Mouse (Mus musculus): ENCODE data around the gene Phf19.

DNA sequence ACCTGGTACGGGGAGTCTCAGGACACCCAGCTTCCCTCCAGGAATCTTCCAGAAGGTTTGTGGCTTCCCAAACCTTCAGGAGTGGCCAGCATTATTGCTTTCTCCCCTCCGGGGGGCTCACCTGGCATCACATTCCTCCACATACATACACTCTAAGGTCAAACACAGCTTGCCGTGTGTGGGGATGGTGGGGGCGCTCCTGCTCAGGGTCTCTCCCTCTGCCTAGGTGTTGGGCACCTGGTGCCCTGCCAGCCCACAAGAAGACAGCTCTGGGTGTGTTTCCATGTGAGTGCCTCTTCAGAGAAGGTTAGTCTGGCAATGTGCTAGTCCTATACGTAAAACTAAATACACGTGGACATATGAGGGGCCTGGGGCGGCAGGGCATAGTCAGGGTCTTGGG lies 1.2 kb downstream of the Phf19 start:
- TF ChIP-seq CTCF (IDR thresholded peaks at IDR 0.05; ENCODE audit: borderline replicate concordance, insufficient read depth, low read depth, low read length) (no peak), POLR2A (IDR thresholded peaks at IDR 0.05; ENCODE audit: borderline replicate concordance, insufficient read depth, low read length) (no peak)

Measured in cerebellum, adult 2 months (tissue).